Mouse (Mus musculus): ENCODE measurements around the gene Zbtb2.
A peak's percentile ranks its signal among the peaks of the same experiment; 100 is the strongest.
"Not testable (repeated sequence)": the region's sequence is repeated elsewhere in the genome, so short reads cannot be mapped to it uniquely, and the experiment has no call there.

The Zbtb2 gene

GRCm38 (mm10) chr10:4387701-4388383 lies at the start of gene Zbtb2:
Zbtb2 (minus strand) TSS chr10:4388108.
- peak; percentile 79 for DNase-seq

- no peak for DNase-seq
Measured at GRCm38 (mm10) chr10:4435416-4435815, 47.5 kb upstream of the Zbtb2 start.

GRCm38 (mm10) chr10:4433871-4434270 lies 46.0 kb upstream of the Zbtb2 start:
- DNase-seq: not testable (repeated sequence)

- DNase-seq: peak; percentile 47
Measured at GRCm38 (mm10) chr10:4432996-4433755, 45.3 kb upstream of the Zbtb2 start.

- peak; percentile 95 for DNase-seq
Measured at GRCm38 (mm10) chr10:4432123-4432931, 44.4 kb upstream of the Zbtb2 start, which contains the start of the genes Rmnd1 and Armt1. Rmnd1 (minus strand) TSS chr10:4432388. Armt1 (plus strand) TSS chr10:4432467.

- no peak for DNase-seq
Measured at GRCm38 (mm10) chr10:4431746-4432122, 43.8 kb upstream of the Zbtb2 start.

- DNase-seq: no peak
Measured at GRCm38 (mm10) chr10:4430826-4431225, 42.9 kb upstream of the Zbtb2 start.

- DNase-seq: no peak
Measured at GRCm38 (mm10) chr10:4430399-4430798, 42.5 kb upstream of the Zbtb2 start.

GRCm38 (mm10) chr10:4425245-4425644 lies 37.3 kb upstream of the Zbtb2 start:
- DNase-seq: no peak

GRCm38 (mm10) chr10:4407191-4407590 lies 19.3 kb upstream of the Zbtb2 start:
- no peak for DNase-seq

- no peak for DNase-seq
Measured at GRCm38 (mm10) chr10:4405511-4405910, 17.6 kb upstream of the Zbtb2 start.

- peak; percentile 81 for DNase-seq
Measured at GRCm38 (mm10) chr10:4404895-4405491, 17.1 kb upstream of the Zbtb2 start.

- no peak for DNase-seq
Measured at GRCm38 (mm10) chr10:4398058-4398457, 10.2 kb upstream of the Zbtb2 start.

GRCm38 (mm10) chr10:4395321-4395720 lies 7.4 kb upstream of the Zbtb2 start:
- no peak for DNase-seq

GRCm38 (mm10) chr10:4391851-4392250 lies 3.9 kb upstream of the Zbtb2 start:
- peak; percentile 34 for DNase-seq

GRCm38 (mm10) chr10:4391076-4391475 lies 3.2 kb upstream of the Zbtb2 start:
- no peak for DNase-seq

- DNase-seq: no peak
Measured at GRCm38 (mm10) chr10:4390550-4390949, 2.6 kb upstream of the Zbtb2 start.

- DNase-seq: no peak
Measured at GRCm38 (mm10) chr10:4389461-4390112, 1.7 kb upstream of the Zbtb2 start.

GRCm38 (mm10) chr10:4389036-4389435 lies 1.1 kb upstream of the Zbtb2 start:
- DNase-seq: no peak

GRCm38 (mm10) chr10:4388384-4388745 lies 457 bp upstream of the Zbtb2 start:
- DNase-seq: no peak

- peak; percentile 98 for DNase-seq
Measured at GRCm38 (mm10) chr10:4386609-4387591, 1.0 kb downstream of the Zbtb2 start.

Data from embryo, embryonic 11 days (tissue).